Mouse (Mus musculus): Measurements from ENCODE around the gene Pim1.

- no peak for TF ChIP-seq TAL1 (IDR thresholded peaks at IDR 0.05; ENCODE audit: low read length)
- no peak for TF ChIP-seq GATA1 (IDR thresholded peaks at IDR 0.05; ENCODE audit: low read length)
Observed at GRCm38 (mm10) chr17:29519731-29520130, 29.2 kb downstream of the Pim1 start.

Measured in erythroblast, embryonic 14.5 days (primary cell).